Mouse (Mus musculus): ENCODE measurements at regions not wholly inside any gene's neighbourhood (a gene's known extent, or its start where the extent isn't known, plus 50 kb on each side); places are given as distances from the start of the nearest gene placed in this dataset.
"Not testable (repeated sequence)": the region's sequence is repeated elsewhere in the genome, so short reads cannot be mapped to it uniquely, and the experiment has no call there.

DNA sequence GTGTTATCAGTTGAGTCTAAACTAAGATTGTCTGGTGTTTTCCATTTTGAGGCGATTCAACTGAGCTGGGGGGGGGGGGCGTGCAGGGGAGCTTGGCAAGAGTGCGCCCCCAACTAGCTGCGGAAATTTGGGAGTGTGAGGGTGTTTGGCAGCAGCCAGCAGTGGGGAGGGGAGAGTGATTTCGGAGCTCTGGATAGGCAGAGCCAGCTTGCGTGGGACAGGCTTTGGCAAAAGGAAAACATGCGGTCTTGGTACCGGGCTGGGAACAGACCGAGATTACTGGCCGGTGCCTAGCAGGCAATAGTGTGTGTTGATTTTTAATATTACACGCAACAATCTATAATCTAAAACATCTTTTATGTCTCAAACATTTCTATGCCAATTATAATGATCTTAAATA is 199.4 kb upstream of the Cdk6 start:
- not testable (repeated sequence) for DNase-seq (ENCODE audit: low spot score in 2 of 2)

DNA sequence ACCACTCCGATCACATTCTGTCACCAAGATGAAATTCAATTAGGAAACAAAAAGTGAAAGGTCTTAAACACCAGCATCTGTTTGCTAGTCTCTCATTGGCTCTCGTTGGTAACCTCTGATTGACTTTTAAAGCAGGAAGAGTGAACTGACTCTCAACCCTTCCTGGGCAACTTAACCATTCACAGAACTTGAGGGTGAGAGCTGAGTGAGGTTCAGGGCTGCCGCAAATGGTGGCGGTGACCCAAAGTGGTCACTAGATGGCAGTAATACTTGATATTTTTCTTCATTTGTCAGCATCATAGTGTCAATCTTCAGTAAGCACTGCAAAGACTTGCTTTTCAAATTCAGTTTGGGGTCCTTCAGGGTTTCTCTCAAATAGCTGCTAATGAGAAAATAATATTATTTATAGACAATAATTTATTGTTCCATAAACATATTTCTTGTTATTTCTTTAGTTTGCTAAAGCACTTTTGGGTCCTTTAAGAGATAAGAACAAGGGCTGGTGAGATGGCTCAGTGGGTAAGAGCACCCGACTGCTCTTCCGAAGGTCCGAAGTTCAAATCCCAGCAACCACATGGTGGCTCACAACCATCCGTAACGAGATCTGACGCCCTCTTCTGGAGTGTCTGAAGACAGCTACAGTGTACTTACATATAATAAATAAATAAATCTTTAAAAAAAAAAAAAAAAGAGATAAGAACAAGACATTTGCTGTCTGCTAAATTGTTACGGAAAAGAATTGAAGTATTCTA is 194.6 kb upstream of the Cdk6 start:
- not testable (repeated sequence) for DNase-seq (ENCODE audit: low spot score in 2 of 2)

DNA sequence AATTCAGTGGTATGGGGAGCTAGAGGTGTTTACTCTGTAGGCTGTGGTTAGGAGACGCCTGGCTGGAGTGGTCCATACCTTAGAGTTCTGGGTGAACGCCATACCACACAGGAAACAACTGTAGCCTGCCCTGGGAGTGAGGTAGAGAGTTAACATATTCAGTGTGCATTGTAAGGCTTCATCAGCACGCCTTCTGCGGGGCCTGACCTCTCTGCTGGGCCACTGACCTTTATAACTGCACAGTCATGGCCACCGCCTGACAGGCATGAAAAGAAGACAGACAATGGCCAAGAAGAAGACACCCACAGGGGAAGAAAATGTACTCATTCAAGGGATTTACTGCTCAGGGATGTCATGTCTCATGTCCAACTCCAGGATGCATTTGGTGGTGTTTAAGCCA is 191.4 kb upstream of the Cdk6 start:
- DNase-seq (ENCODE audit: low spot score in 2 of 2) = not testable (repeated sequence)

DNA sequence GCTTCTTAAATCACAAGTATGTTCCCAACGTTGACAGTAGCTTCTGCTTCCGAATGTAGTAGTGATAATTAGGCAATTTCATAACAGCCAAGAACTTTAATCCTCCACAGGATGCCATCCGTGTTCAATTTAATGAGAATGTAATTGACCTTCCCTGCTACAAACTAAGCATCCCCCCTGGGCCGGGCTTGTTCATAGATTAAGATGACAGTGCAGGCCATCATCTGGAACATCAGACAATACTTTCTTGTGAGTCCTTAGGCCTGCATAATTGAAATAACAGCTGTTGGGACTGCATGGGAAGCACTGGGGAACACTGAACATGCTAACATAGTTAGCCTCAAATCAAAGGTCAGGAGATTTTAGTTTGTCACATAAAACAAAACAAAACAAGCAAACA is 190.5 kb upstream of the Cdk6 start:
- DNase-seq (ENCODE audit: low spot score in 2 of 2) = not testable (repeated sequence)

DNA sequence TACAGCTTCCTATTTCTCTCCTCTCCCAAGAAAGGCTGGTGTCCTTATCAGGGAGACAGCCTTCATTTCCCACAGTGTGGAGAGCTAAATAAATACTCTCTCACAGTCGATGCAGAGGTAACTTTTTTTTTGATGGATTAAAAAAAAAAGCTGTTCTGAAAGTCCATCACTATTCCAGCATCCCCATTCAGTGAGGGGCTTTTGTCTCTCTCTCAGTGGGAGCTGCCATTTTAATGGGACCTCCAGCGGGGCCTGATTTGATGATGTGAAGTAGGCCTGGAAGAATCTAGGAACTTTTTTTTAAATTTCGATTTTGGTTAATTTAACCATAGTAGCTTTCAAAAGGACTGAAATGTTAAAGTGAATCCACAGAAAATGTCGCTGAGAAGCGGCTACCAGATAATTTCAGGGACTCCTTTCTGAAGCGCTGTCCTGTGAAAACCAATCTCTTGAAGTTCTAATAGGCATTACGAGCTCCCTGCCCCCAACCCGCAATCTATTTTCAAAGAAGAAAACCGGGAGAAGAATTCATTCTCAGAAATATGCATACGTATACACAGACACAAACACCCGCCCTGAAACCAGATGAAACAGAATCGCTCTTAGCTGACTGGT is 189.6 kb upstream of the Cdk6 start:
- DNase-seq (ENCODE audit: low spot score in 2 of 2) = not testable (repeated sequence)

DNA sequence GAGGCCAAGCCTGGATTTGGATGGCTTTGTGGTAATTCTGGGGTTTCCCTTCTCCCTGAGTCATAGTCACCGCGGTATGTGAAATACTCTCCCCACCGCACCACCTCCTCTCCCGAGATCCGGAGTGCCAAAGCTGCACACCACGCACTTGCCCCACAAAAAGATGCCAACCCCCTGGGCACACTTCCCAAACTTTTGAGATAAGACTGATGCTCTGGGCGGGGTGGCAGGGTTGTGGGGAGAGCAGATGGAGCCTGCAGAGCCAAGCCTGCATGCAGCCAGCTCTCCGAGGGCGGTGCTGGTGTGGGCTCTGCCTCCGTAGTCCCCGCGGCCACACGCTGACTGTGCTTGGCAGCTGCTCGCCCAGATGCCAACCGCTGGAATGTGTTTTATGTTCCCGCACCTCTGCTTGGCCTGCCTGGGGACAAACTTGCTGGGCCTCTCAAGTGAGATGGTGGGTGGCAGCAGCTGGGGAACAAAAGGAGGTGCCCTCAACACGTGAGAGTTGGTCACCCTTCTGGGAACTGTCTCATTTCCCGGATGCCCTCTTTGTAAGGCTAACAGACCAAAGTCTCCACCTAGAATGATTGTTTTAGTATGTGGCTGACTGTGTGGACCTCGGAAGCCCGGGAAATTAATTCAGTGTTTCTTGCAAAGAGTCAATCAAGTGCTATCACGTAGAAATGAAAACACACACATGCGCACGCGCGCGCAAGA is 189.0 kb upstream of the Cdk6 start:
- peak; percentile 67 to 76 for DNase-seq (ENCODE audit: low spot score in 2 of 2)

DNA sequence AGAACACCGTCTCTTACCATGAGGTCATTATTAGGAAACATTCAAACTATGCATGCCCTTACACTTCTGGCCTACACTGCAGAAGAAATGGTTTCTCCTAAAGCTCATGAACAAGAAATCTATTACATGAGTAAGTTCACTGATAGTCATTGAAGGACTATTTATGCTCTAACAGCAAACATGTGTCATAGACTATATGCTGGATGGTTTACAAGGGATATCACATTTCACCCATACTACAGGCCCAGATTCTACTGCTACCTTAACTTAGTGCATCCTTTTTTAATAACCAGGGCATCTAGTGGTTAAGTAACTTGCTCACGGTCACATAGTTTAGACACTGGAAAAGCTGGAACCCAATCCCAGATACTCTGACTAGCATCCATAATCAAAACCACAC is 175.8 kb upstream of the Cdk6 start:
- not testable (repeated sequence) for DNase-seq (ENCODE audit: low spot score in 2 of 2)

DNA sequence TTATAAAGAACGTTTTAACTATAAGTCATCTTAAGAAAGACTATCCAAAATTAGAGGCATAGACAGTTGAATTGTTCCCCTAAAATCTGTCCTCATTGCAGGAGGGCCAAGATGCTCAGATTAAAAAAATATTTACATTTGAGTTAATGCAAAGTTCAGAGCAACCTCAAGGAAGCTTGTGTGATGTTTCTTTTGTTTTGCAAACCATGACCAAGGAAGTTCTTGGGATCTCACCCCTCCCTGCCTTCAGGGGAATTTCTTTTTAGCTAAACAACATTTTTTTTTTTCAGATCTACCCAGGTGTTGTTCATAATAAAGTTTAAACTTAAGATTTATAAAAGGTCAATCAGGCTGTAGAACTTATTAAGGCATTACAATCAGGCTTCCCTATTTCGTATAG is 174.8 kb upstream of the Cdk6 start:
- not testable (repeated sequence) for DNase-seq (ENCODE audit: low spot score in 2 of 2)

DNA sequence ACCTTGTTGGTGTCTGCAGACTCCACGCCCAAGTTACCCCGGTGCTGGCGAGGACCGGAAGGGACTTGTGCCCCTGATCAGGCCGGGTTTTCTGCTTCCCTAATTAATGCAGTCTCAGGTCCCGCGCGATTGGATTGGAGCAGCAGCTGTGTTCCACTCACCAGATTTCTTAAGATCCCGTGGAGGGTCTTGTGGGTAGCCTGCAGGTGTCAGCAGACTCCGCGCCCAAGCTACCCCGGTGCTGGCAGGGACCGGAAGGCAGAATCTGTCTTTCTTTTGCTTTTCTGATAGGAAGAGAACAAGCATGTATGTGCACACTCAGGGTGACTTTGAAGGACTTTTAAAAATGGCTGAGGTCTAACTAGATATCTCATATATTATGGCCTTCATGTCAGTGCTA is 147.7 kb upstream of the Cdk6 start:
- DNase-seq (ENCODE audit: low spot score in 2 of 2) = not testable (repeated sequence)

DNA sequence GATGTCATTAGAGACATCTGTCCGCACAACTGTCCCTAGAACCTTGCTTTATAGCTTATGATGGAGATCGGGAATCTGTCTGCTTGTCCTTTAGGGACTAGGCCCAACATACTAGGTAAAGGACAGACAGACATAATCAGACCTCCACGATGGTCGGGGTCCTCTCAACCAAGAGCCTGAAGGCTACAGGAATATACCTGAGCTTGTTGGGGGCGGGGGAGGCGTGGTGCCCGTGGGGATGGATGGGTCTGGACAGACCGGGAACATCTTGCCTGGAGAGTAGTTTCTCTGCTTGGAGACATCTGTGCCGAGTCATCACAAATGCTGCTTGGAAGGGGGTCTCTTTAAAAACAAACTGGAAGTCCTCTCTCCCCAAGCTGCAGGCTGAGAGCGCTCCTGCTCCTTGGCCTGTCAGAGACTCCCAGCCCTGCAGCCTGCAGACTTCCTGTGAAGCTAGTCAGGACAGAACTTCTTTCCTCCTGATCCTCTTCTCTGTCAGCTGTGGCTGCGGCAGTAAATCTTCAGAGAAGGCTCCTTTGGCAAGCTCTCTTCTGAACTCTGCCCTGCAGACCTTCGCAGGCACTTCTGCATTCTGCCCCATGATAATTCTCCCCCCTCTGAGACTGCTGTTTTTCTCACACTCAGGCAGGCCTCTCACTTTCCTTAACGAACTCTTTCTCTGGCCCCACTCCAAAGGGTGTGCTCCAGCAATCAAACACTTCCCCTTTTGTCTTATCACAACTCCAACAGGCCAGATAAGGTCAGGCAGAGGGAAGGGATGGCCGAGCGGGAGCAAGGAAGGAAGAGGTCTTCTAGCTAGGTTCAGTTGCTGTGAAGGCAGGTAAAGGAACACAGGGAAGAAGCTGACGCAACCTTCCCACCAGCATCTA is 143.1 kb upstream of the Cdk6 start:
- DNase-seq (ENCODE audit: low spot score in 2 of 2) = no peak

DNA sequence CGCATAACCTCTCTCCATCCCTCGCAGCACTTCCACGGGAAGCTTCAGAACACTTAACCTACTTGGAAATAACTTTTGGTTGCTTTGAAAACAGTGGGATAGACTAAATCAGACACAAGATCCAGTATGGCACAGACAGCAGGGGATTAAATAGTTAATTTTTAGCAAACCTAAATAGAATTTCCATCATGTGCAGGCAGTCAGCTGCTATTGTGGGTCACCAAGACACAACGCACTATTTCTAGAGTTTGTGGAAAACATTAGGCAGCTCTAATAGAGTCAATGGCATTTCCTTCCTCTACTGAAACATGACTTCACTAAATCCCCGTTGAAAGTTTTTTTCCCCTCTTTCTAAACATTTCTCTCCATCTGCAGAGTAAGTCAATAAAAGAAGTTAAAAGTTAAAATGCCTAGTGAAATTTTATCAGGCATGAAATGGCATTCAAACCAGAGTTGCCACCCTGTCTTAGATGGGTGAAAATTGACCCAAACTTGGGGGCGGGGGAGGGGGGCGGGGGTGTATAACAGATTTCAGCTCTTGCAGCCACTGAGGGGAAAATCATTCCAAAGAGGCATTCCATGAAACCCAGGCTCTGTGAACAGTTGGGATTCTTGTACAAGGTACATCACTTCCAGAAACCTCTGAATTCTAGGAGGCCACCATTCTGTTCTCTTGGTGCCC is 142.3 kb upstream of the Cdk6 start:
- DNase-seq (ENCODE audit: low spot score in 2 of 2) = not testable (repeated sequence)

DNA sequence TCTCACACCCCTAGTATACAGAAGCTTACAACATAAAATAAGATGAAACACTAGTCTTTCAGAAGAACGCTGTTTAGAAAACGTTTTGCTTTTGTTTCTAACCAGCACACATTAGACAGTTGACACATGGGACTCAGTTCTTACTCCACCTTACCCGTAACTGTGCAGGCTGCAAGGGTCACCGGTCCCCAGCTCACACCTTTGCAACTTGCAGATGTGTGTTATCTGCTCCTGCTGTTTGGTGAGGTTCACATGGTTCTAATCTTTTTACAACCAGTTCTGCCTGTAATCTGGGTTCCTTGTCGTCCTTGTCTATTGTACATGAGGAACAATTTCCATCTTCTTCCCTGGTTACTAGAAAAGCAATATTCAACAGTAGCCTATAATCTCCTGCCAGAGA is 135.1 kb upstream of the Cdk6 start:
- not testable (repeated sequence) for DNase-seq (ENCODE audit: low spot score in 2 of 2)

DNA sequence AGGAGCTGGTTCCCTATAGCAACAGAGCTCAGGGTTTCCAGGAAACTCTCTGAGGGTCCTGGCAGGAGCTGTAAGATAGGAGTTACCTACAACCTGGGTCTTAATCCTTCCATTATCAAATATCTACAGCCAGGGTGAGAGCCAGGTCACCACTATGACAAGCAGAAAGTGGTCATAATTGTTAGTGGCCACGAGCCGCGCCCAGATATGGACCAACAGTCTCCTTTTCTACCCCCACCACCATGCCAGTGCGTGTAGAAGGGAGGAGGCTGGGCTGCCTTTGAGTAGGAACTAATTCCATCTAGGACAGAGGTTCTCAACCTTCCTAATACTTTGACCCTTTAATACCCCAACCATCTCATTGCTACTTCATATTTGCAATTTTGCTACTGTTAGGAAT is 133.0 kb upstream of the Cdk6 start:
- DNase-seq (ENCODE audit: low spot score in 2 of 2) = not testable (repeated sequence)

DNA sequence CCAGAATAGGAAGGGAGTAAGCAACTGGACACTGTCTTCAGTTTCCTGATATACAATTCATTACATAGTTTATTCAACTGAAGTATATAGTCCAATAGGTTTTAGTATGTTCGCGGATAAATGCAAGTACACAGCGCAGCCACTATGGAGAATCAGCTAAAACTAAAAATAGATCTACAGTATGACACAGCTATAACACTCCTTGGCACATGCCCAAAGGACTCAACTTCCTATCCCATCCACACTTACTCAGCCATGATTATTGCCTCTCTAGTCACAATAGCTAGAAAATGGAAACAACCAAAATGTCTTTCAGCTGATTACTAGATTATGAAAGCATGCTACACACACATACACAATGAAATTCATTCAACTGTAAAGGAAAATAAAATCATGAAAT is 130.0 kb upstream of the Cdk6 start:
- no peak for DNase-seq (ENCODE audit: low spot score in 2 of 2)

DNA sequence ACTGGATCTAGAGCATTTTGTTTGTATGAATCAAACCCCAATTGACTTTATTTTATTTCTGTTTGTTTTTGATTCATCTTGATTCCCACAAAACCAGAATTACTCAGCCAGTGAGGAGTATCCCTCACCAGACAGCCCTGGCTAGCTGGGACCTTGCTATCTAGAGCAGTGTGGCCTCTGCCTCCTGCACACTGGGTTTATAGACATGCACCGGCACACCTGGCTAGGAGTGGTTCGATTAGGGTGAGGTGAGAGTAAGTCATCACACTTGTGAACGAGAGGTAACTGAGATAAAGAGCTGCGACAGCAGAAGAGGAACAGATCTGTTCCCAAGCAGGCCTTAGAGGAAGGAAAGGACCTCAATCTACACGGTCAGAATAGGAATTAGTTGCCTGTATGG is 125.2 kb upstream of the Cdk6 start:
- no peak for DNase-seq (ENCODE audit: low spot score in 2 of 2)

DNA sequence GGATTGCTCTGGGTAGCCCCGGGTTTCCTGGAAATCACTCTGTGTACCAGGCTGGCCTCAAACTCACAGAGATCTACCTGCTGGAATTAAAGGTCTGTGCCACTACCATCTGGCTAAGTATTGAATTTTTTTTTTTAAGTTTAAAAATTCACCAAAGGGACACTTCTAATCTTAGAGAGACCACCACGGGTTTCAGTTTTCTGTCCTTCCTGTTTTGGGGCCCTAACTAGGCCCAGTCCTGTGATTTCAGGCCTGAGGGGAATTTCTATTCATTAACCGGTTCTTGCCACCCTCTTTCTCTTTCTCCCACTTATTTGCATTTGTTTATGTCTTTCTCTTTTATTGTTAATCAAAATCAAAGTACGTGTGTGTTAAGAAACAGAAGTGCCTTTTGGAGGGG is 122.1 kb upstream of the Cdk6 start:
- no peak for DNase-seq (ENCODE audit: low spot score in 2 of 2)

DNA sequence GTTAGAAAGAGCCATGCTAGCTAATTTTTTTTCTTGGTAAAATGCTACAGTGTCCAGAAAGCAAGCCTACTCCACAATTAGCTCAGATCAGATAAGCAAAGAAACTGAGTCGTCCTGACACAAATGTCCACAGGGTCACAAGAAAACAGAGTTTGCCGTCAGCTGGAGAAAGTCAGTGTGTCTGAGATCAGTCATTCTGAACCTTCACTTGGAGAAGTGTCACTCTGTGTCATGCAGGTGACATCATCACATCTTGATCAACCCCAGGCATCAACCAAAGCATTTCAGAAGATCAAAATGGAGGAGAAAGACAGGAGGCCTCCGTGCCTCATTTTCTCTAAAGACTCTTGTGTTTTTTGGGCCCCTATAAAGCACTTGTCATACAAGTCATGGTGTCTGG is 121.5 kb upstream of the Cdk6 start:
- DNase-seq (ENCODE audit: low spot score in 2 of 2) = no peak

DNA sequence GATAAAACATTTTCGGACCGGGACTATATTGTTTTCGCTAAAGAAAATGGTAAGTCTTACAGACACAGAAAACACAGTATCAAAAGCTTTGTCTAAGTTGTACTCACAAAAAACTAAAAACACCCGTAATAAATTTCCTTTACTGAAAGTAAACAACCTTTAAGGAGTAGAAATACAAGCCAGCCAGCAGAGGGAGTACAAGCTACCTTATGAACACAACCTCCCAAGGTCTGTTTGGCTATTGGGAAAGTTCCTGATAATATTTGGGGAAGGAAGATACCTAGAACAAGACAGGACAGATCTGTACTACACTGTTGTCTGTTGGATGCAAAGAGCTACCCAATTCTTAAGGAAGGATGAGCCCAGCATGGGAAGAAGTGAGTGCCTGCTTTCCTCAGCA is 117.5 kb upstream of the Cdk6 start:
- DNase-seq (ENCODE audit: low spot score in 2 of 2) = not testable (repeated sequence)

DNA sequence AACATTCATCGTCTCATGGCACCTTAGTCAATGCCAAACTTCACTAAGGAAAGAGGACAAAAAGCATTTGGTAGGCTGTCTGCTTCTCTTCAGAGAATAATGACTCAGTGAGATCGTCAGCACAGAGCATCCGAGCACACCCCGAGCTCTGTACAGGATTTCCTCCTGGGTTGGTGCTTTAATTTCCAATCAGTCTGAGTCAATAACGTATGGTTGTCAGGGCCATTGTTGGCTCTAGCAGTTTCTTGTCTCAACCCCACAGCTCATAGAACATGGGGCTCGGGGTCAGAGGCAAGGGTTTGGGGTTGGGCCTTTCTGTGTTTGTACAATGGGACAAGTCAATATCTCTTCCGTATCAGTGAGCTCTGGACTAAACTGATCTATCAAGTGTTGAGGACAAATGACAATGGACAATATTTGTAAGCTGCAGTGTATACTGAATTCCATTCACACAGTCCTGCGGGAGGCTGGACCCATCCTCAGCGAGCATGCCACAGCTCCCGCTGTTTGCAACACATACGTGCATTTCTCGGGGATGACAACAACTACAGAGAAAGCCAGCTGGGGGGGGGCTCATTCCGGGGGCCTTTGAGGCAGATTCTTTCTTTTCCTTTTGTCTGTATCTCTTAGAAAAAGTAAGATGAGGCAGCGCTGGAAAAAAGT is 116.8 kb upstream of the Cdk6 start:
- not testable (repeated sequence) for DNase-seq (ENCODE audit: low spot score in 2 of 2)

DNA sequence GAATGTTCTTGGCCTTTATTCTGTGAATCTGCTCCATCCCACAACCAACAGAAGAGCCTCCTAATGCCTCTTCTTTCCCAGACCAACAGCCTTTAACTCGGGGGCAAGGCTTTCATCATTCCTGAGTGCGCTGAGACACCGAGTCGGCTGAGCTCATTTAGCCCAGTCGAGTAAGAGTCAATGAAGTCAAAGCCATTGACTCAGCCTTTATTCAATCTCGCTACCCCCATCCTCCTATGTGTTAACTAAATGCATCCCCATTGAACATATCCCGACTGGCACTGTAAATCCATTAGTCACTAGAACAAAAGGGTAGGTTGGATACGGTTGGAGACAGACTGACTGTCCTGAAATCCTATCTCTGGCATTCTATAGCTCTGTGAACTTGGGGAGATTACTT is 115.9 kb upstream of the Cdk6 start:
- DNase-seq (ENCODE audit: low spot score in 2 of 2) = not testable (repeated sequence)

DNA sequence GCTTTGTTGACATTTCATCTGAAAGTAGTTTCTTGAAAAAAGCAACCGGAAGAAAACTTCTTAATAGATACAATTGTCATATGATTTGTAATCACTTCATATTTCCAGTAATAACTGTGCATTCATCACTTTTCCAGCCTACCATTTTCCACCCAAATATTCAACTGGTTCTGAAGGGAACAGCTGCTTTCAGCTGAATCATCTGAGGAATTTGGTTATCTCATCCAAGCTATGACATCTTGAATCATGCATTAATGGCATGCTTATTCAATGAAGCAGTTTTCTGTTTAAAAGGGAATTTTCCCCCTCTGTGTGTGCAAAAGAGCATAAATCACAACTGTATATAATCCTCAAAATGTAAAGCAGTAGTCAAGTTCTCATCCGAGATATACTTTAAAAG is 97.2 kb upstream of the Cdk6 start:
- DNase-seq (ENCODE audit: low spot score in 2 of 2) = not testable (repeated sequence)

Data from right cerebral cortex, postnatal 36 days (tissue).